Mouse (Mus musculus): Measurements from ENCODE around the gene BC025920.
"Not testable (repeated sequence)": the region's sequence is repeated elsewhere in the genome, so short reads cannot be mapped to it uniquely, and the experiment has no call there.

BC025920 gene

DNA sequence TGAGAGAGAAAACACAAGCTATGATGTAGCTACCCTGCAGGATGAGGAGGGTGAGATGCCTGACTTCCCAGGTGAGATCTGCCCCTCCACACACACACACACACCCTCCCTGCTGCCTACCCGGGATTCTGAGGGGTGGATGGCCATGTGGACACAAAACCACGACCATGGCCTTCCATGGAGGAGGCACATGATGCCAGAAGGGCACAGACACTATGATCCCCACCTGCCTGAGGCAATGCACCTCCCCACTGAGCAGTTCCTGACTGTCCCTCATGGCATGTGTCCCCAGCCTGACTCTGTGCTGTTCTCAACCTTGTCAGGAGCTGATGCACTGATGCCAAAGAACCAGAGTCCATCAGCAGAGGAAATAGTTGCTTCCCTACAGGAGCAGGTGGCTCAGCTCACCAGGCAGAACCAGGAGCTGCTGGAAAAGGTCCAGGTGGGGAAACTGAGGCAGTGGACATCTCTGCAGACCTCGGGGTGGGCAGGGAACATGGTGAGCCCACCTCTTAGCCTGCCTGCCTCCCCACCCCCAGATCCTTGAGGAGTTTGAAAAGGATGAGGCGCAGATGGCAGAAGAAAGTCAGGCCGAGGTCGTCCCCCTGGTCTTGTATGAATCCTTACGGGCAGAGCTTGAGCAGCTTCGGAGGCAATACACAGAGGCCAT, 36.0 kb downstream of the BC025920 start:
- TF ChIP-seq GATA4 (IDR thresholded peaks at IDR 0.05; ENCODE audit: insufficient replicate concordance, low read length) = no peak

DNA sequence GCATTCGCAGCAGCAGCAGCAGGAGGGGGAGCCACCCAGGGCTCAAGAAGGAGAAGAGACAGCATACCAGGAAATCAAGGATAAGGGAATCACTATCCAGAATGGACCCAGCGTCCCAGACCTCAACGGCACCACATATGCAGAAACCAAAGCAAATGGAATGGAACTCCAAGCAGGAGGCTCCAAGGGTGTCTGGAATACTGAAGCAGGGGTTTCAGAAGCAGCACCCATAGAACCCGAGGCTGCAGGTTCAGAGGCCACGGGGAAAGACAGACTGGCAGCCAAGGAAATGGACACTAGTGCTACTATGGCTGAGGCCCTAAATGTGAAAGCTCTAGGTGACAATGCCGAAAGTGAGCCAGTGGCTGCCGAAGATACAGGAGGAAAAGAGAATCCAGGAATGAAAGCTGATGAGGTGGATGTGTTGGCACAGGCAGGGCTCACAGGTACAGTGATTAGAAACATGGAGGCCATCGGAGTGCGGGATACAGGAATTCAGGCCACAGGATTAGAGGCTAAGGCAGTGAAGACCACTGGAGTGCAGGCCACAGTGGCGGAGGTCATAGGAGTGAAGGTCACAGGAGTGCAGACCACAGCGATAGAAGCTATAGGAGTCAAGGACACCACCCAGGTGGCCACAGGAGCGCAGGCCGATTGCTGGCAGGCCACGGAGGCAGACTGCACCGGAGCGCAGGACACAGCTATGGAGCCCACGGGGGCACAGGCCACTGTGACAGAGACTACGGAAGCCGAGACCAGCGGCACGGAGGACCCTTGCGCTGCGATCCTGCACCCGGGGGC, 36.8 kb downstream of the BC025920 start:
- no peak for TF ChIP-seq GATA4 (IDR thresholded peaks at IDR 0.05; ENCODE audit: insufficient replicate concordance, low read length)

DNA sequence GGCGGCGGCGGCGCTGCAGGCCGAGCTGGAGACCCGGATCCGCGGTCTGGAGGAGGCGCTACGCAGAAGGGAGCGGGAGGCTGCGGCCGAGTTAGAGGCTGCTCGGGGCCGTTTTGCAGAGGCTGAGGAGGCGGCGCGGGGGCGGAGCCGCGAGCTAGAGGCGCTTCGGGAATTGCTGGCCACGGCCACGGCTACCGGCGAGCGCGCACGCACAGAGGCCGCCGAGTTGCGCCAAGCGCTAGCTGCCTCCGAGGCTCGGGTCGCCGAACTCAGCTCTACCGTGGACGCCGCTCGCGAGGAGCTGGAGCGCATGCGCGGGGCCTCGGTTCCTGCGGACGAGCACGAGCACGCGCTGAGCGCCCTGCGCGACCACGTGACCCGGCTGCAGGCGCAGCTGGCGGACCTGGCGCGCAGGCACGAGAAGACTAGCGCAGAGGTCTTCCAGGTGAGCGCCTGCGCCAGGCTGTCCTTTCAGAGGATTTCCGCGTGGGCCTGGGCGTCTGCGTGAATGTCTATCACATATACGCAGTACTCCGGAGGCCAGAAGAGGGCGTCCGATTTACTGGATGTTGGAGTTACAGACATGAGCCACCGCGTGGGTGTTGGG, 37.5 kb downstream of the BC025920 start:
- TF ChIP-seq GATA4 (IDR thresholded peaks at IDR 0.05; ENCODE audit: insufficient replicate concordance, low read length) = no peak; the same call in 1 of the 2 replicates

DNA sequence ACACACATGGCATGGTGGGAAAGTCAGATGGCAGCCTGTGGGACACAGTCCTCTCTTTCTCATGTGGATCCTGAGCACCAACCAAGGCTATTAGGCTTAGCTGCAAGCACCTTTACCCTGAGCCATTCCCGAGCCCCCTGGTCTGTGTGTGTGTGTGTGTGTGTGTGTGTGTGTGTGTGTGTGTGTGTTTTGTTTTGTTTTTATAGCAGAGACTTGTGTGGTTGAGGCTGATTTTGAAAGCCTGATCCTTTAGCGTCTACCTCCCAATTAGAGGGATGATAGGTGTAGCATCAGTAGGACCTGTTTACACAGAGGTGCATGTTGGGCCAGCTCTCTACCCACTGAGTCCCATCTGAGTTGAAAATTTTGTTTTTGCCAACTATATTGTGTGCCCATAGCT, 38.1 kb downstream of the BC025920 start:
- TF ChIP-seq GATA4 (IDR thresholded peaks at IDR 0.05; ENCODE audit: insufficient replicate concordance, low read length) = no peak

DNA sequence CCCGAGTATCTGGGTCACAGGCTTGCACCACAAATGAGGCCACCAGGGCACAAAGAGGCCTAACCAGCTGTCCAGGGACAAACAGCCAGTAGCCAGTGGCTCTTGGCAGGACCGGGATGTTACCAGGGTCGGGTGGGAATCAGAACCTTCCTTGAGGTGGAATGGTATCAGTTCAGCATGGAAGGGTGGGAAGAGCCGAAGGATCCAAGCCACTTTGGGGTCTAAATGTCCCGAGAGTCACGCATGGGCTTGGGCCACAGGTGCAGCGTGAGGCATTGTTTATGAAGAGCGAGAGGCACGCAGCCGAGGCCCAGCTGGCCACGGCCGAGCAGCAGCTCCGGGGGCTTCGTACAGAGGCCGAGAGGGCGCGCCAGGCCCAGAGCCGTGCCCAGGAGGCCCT, 38.6 kb downstream of the BC025920 start:
- no peak for TF ChIP-seq GATA4 (IDR thresholded peaks at IDR 0.05; ENCODE audit: insufficient replicate concordance, low read length)

DNA sequence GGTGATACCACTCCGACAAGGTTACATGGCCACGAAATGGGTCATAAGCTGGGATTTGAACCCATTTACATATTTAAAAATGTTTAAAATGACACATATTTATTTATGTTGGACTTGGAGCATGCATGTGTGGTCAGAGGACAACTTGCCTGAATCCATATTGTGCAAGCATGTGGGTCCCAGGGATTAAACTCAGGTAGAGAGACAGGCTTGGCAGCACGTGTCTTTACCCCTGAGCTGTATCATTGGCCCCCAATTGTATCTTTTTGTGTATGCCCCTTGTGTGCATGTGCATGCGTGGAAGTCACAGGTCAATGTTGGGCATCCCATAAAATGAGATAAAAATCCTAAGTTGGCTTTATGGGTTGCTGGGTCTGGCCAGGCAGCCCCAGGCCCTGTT, 39.3 kb downstream of the BC025920 start:
- no peak for TF ChIP-seq GATA4 (IDR thresholded peaks at IDR 0.05; ENCODE audit: insufficient replicate concordance, low read length)

DNA sequence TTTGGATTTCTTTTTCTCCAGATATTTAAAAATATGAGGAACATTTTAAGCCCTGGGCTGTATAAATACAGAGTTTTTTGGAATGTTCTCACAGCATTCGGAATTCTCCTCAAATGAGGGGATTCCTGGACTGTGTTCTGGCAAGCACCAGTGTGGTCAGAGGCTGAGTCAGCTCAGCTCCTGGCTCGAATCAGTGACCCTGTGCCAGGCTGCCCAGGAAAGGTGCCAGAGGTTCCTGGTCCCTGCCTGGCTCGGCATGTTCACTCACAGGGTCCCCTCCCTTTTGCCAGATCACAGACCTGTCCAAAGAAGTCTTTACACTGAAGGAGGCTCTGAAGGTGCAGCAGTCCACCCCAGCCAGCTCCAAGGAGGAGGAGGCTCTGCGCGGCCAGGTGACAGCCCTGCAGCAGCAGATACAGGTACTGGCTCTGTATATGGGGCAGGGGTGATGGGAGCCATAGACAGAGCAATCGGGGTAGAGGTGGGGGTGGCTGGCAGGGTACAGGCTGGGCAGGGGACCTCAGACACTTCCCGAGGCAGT, 40.0 kb downstream of the BC025920 start:
- no peak for TF ChIP-seq GATA4 (IDR thresholded peaks at IDR 0.05; ENCODE audit: insufficient replicate concordance, low read length)

DNA sequence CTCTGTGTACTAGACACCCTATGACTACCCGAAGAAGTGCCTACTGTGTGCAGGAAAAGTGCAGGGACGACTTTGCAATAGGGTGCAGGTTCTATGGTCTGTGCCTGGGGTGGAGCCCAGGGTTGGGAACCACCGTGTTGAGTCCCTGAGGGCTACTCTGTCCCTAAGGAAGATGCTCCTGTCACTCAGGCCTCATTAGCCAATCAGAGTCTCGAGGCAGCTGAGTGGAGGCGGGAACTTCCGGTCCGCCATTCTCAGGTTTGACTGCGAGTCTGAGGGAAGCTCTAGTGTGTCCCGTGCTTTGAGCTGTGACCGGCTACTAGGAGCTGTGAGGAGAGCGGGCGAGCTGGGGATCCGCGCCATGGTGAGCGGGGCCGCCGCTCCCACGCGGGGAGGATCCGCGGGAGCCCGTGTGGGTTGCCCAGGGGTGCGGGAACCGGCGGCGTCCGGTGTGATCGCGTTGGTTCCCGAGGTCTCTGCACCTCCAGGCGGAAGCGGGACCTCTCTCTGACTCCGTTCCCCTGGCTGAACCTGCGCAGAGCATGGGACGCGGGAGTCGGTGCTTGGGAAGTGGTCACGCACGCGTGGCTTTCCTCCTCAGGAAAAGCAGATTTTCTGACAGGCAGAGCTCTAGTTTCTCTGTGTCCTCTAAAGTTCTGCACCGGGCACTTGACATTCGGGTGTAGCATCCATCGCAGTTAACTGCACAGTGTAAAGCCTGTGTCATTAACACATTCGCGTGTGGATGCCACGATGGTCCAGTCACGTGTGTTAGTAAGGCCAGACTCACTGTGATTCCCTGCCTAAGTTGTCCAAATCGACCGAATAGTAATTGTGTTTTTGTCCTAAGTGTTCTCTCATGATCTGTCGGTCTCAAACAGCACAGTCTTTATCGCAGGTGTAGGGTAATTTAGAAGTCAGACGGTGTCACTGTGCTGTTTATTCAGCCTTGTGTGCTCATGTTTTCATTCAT, 43.0 kb downstream of the BC025920 start, which contains the start of gene Gm10778:
Gene Gm10778, plus strand, starts transcription at position 257 of the 973 bp plus-strand sequence.
- TF ChIP-seq GATA4 (IDR thresholded peaks at IDR 0.05; ENCODE audit: insufficient replicate concordance, low read length) = not testable (repeated sequence)

DNA sequence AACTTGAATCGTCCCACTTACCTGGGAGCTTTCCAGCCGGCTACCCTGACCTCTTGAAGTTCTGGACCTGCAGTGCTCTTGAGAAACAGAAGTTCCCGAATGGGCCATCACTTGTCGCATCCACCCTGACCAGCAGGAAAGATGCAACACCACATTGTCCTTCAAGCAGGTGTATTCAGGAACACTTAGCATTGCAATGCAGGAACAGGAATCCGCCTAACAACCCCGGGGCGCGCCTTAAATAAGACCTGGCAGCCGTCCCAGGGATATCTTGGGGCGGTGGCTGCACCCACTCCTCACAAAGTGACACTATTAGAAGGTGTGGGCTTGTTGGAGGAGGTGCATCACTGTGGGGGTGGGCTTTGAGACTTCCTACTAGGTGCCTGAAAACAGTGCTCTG, 49.1 kb downstream of the BC025920 start:
- no peak for TF ChIP-seq GATA4 (IDR thresholded peaks at IDR 0.05; ENCODE audit: insufficient replicate concordance, low read length)

DNA sequence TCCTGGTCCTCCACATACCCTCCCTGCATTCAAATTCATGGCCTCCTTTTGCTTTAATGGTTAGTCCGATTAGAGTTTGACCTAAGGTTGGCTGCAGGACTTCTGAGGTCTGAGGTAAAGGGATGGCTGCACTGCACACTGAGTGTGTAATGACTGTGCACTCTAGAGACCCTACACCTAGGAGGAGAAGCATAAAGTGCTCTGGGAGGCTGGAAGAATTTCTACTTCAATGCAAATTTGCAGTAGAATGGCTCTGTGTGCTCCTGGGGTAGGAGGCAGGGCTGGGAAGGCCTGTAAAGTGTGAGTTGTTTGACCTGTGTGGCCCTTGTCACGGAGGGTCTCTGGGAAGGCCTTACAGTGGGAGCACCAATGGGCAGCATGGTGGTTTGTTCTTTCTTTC, 50.1 kb downstream of the BC025920 start:
- no peak for TF ChIP-seq GATA4 (IDR thresholded peaks at IDR 0.05; ENCODE audit: insufficient replicate concordance, low read length)

All from liver, adult (tissue).